Mouse (Mus musculus) limb, embryonic 11.5 days (tissue): ENCODE results near the gene Lias. TPM values are rescaled to one million over a fixed set of nuclear protein-coding genes. Genes with fewer than 3 reads are reported as not detected.

Source experiments
- ATAC-seq: fragments of 200-750 bp; cut with Nextera tagmentation; 2 replicates; pipeline ENCODE4 v1.8.0; 2017; ENCODE audit warnings: low read depth; ENCODE audit not compliant: insufficient number of reproducible peaks, low FRiP score, low TSS enrichment
- DNase-seq: peaks from one replicate; pipeline ENCODE4 v3.0.0-alpha.2; 2015; ENCODE audit warnings: low spot score
- H3K27ac ChIP-seq: fragments of 300-500 bp; sonication (generic); replicated peaks from 2 replicates; pipeline ENCODE4 v1.5.1; 2014; ENCODE audit warnings: low read depth, mild to moderate bottlenecking, low read length
- H3K27me3 ChIP-seq: fragments of 300-500 bp; sonication (generic); 2 replicates; pipeline ENCODE4 v1.6.1; 2014; ENCODE audit warnings: mild to moderate bottlenecking, low read length, mixed read lengths; ENCODE audit not compliant: control insufficient read depth, insufficient read depth
- H3K36me3 ChIP-seq: fragments of 300-500 bp; sonication (generic); 2 replicates; pipeline ENCODE4 v1.6.1; 2014; ENCODE audit warnings: mild to moderate bottlenecking, low read length, moderate library complexity, mixed read lengths; ENCODE audit not compliant: control insufficient read depth, insufficient read depth
- H3K4me1 ChIP-seq: fragments of 300-500 bp; sonication (generic); 2 replicates; pipeline ENCODE4 v1.6.1; 2014; ENCODE audit warnings: low read length, mixed read lengths; ENCODE audit not compliant: control insufficient read depth, insufficient read depth
- H3K4me2 ChIP-seq: fragments of 300-500 bp; sonication (generic); 2 replicates; pipeline ENCODE4 v1.6.1; 2014; ENCODE audit warnings: low read depth, mild to moderate bottlenecking, moderate library complexity; ENCODE audit not compliant: severe bottlenecking
- H3K4me3 ChIP-seq: fragments of 300-500 bp; sonication (generic); 2 replicates; pipeline ENCODE4 v1.5.1; 2014; ENCODE audit warnings: low read depth, low read length
- H3K9ac ChIP-seq: fragments of 300-500 bp; sonication (generic); 2 replicates; pipeline ENCODE4 v1.6.1; 2014; ENCODE audit warnings: mild to moderate bottlenecking, low read length
- H3K9me3 ChIP-seq: fragments of 300-500 bp; sonication (generic); 2 replicates; pipeline ENCODE4 v1.6.1; 2016; ENCODE audit warnings: low read length; ENCODE audit not compliant: control insufficient read depth
- WGBS: fragments of 180-500 bp; shearing (Covaris S2); extraction: QIAGEN DNeasy Blood & Tissue Kit; methylation state at CpG from one replicate; pipeline ENCODE4 v1.1.7; 2014; 5-methylcytosine and 5-hydroxymethylcytosine counted together
- polyA plus RNA-seq: library from polyadenylated mRNA; unstranded; fragments of >200 nt; fragmentation: Nextera tagmentation; extraction: Ambion mirVana; gene quantifications from 2 replicates; pipeline ENCODE4 v1.2.1, GENCODE M21; 2014

Lias gene
- polyA plus RNA-seq = 71.2 and 72.9 TPM in 2 replicates

DNA sequence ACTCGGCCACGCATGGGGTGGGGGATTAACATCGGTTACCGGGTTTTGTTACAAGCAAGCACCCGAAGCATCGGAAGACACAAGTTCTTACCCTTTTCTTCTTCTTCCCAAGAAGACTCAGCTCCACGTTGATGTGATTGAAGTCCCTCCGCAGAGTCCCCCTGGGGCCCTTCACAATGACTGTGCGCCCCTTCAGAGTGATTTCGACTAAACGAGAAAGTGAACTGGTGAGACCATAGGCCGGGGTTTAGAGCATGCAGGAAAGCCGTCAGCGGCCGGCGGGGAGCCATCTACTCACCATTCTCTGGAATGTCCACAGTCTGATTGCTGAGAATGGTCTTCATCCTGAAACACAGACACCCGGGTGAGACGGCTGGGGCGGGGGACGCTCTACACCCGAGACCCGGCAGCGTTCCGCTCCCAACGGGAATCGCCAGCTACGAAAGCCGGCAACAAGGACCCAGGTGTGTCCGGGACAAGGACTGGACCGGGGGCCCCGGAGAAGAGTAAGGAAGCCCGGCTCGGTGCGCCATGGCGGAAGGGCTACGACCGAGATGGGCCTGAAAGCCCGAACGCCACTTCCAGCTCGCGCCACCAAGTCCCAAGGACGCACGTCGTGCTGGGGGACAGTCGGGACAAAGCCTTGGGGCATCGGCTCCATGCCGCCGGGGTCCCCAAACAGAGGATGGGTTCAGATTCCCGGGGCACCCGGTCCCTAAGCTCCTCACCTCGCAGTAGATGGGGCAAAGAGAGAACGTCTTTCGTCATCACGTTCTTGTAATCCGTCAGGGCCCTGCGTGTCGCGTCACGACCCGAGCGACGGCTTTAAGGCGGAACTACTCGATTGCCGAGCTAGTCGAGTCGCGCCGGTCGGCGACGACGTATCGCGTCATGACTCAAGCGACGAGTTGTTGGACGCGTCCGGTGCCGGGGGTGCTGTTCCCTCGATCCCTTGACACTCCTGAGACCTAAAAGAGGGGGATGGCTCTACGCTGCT, at the start of gene Lias, which contains the start of gene Rpl9:
Gene Lias, plus strand, starts transcription at position 850 of the 997 bp plus-strand sequence.
Gene Rpl9, minus strand, starts transcription at position 797 of the 997 bp plus-strand sequence.
- H3K4me2 ChIP-seq = peak within 1 kb of the TSS; percentile 65
- H3K9ac ChIP-seq = peak within 1 kb of the TSS; percentile 88
- under 1% methylated on average over 83 of the region's 83 CpGs for WGBS
- H3K4me1 ChIP-seq = no peaks in the 10 kb centered on the region; the same call in 1 of the 2 replicates
- peak within 1 kb of the TSS; percentile 70 for H3K4me3 ChIP-seq
- no peaks in the 10 kb centered on the region for H3K27me3 ChIP-seq
- peak; percentile 99 for DNase-seq
- peaks cover 13% of the 10 kb centered on the region for H3K36me3 ChIP-seq
- H3K9me3 ChIP-seq = no peaks in the 10 kb centered on the region
- peak within 1 kb of the TSS; percentile 90 for H3K27ac ChIP-seq
- peak; percentile 94 for ATAC-seq

DNA sequence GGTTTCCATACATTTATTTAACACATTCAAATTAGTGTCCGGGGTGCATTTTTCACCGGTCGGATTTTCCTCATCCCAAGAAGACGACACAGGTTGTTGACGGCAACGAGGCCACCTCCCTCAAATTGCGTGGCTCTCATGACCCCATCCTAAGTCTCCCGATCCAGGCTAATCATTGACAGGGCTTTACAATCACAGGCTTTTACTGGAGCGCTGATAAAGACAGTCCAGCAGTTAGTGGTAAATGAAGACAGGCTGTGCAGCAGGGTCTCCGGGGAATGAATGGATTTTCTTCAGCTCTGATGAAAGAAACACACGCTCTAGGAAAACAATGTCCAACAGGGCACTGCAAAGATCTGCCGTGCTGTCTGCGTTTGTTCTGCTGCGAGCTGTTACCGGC, 43.1 kb upstream of the Lias start, which contains the start of gene Klb:
Gene Klb, plus strand, starts transcription at position 147 of the 400 bp plus-strand sequence.
- H3K4me3 ChIP-seq = no peak within 1 kb of the TSS
- DNase-seq = no peak

DNA sequence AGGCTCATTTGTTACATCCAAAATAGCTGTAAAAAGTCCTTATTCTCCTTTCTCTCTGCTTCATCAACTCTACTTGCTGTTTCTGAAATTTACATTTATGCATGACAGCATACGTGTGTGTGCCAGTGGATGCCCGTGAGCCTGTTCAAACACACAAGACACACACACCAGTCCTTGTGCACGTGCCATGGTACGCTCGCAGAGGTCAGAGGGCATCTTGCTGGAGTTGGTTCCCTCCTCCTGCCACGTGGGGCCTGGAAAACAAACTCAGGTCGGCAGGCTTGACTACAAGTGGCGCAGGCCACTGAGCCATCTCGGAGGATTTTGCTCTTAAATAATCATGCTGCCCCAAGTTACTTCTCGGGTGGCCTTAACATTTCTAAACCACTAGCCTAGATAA, 40.8 kb upstream of the Lias start:
- H3K9ac ChIP-seq = no peak overlapping the region
- H3K4me2 ChIP-seq = no peak overlapping the region
- no peaks in the 10 kb centered on the region for H3K9me3 ChIP-seq
- no peak overlapping the region for H3K27ac ChIP-seq
- H3K4me3 ChIP-seq = no peak overlapping the region
- H3K27me3 ChIP-seq = no peaks in the 10 kb centered on the region
- DNase-seq (no peak), ATAC-seq (no peak)
- no peaks in the 10 kb centered on the region for H3K36me3 ChIP-seq
- H3K4me1 ChIP-seq = no peaks in the 10 kb centered on the region
- WGBS = 79% methylated on average over 10 of the region's 10 CpGs

More for the DNA sequence above, 43.1 kb upstream of the Lias start, which contains the start of gene Klb:
- Histone ChIP-seq H3K36me3 (no peaks in the 10 kb centered on the region), H3K27me3 (no peaks in the 10 kb centered on the region), H3K4me1 (no peaks in the 10 kb centered on the region), H3K9ac (no peak within 1 kb of the TSS), H3K27ac (no peak within 1 kb of the TSS), H3K4me2 (no peak within 1 kb of the TSS), H3K9me3 (no peaks in the 10 kb centered on the region)
- ATAC-seq = no peak
- 58% methylated on average over 15 of the region's 15 CpGs for WGBS

DNA sequence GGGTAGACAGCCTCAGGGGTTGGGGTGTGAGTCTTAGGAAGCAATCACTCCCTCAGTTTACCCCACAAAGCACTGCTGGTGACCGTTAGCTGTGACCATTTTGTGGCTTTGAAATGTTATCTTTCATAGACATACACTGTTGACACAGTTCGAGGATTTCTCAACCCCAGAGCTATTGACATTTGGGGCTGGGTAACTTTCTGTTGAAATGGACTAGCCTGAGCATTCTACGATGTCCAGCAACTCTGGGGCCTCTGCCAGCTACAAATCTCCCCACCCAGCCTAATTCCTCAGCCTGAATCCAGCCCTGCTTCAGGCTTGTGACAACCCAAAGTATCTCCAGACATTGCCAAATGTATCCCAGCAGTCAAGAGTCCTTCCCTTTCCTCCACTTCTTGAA, 37.2 kb upstream of the Lias start:
- no peak overlapping the region for H3K9ac ChIP-seq
- ATAC-seq (no peak), DNase-seq (no peak)
- H3K9me3 ChIP-seq = no peaks in the 10 kb centered on the region
- H3K4me1 ChIP-seq = no peaks in the 10 kb centered on the region
- no peaks in the 10 kb centered on the region for H3K27me3 ChIP-seq
- WGBS = 87% methylated on average over 3 of the region's 3 CpGs
- H3K27ac ChIP-seq = no peak overlapping the region
- H3K36me3 ChIP-seq = no peaks in the 10 kb centered on the region
- no peak overlapping the region for H3K4me3 ChIP-seq
- H3K4me2 ChIP-seq = no peak overlapping the region

DNA sequence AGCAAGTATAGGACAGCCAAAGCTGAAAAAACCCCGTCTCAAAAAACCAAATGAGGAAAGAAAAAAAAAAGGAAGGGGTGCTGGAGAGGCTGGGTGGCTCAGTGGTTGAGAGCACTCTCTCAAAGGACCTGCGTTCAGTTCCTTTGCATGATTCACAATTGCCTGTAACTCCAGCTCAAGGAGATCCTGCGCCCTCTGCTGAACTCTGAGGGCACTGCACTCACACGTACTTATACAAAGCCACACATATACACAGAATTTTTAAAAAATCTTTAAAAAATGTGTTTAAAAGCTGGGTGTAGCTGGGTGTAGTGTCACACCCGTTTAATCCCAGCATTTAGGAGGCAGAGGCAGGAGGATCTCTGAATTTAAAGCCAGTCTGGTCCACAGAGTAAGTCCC, 36.3 kb upstream of the Lias start:
- ATAC-seq = no peak
- Histone ChIP-seq H3K4me2 (no peak overlapping the region), H3K4me3 (no peak overlapping the region), H3K27ac (no peak overlapping the region), H3K36me3 (no peaks in the 10 kb centered on the region), H3K4me1 (no peaks in the 10 kb centered on the region), H3K9me3 (no peaks in the 10 kb centered on the region), H3K27me3 (no peaks in the 10 kb centered on the region), H3K9ac (no peak overlapping the region)
- no peak for DNase-seq
- WGBS = 75% methylated on average over 5 of the region's 5 CpGs

DNA sequence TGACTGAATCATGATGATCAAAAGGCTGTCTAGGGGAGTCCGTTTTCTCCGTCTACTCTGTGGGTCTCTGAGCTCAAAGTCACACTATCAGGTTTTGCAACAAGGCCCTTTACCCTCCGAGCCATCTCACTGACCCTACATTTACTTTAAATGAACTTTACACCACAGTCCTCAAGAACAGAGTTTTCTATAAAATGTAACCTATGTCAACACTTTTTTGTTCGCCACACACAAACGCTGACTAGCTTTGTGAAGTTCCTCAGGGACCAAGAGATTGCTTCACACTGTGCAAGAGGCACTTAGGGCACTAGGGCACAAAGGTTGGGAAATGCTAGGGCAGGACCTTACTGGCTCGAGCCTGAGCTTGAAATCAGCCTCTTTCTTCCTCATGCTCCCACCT, 34.4 kb upstream of the Lias start:
- ATAC-seq (no peak), DNase-seq (no peak)
- no peaks in the 10 kb centered on the region for H3K9me3 ChIP-seq
- no peaks in the 10 kb centered on the region for H3K36me3 ChIP-seq
- H3K27me3 ChIP-seq = no peaks in the 10 kb centered on the region
- 89% methylated on average over 6 of the region's 6 CpGs for WGBS
- H3K4me3 ChIP-seq = no peak overlapping the region
- H3K4me1 ChIP-seq = no peaks in the 10 kb centered on the region
- no peak overlapping the region for H3K9ac ChIP-seq
- H3K27ac ChIP-seq = no peak overlapping the region
- no peak overlapping the region for H3K4me2 ChIP-seq

DNA sequence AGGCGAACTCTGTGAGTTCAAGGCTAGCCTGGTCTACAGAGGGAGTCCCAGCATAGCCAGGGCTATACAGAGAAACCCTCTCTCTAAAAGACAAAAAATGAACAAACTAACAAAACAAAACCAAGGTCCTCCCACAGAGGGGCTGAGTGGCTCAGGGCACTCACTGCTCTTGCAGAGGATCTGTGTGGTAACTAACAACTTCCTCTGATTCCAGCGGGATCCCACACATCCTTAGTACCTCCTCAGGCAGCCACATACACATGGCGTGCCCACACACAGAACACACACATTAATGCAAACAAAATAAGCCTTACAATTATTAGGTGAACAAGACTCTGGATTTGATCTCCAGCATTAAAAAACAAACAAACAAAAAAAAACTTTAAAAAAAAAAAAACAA, 33.5 kb upstream of the Lias start:
- H3K4me1 ChIP-seq = no peaks in the 10 kb centered on the region
- no peak overlapping the region for H3K9ac ChIP-seq
- no peaks in the 10 kb centered on the region for H3K36me3 ChIP-seq
- no peak for ATAC-seq
- H3K4me2 ChIP-seq = no peak overlapping the region
- H3K27ac ChIP-seq = no peak overlapping the region
- no peaks in the 10 kb centered on the region for H3K9me3 ChIP-seq
- H3K27me3 ChIP-seq = no peaks in the 10 kb centered on the region
- no peak overlapping the region for H3K4me3 ChIP-seq
- WGBS = 88% methylated on average over 3 of the region's 3 CpGs
- no peak for DNase-seq

DNA sequence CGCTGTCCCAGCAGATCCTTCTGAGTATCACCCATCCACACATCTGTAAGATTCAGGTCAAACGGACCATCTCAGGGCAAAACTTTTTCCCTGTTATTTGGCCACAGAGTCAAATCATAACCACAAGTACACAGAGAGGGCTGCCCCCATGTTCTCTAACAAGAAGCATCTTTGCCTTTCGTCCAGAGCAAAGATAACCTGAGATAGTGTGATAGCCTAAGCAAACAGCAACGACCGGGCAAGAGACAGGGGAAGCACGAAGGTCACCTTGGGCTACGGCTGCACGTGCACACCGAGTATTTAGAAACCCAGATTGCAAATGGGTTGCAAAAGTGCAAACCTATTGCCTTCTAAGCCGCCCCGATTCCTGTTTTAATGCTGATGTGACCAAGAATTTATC, 23.5 kb upstream of the Lias start:
- no peak for DNase-seq
- Histone ChIP-seq H3K36me3 (no peaks in the 10 kb centered on the region), H3K27ac (no peak overlapping the region), H3K27me3 (no peaks in the 10 kb centered on the region), H3K4me3 (no peak overlapping the region), H3K9ac (no peak overlapping the region), H3K4me1 (no peaks in the 10 kb centered on the region), H3K9me3 (no peaks in the 10 kb centered on the region), H3K4me2 (no peak overlapping the region)
- no peak for ATAC-seq
- WGBS = 85% methylated on average over 11 of the region's 11 CpGs
